Mouse (Mus musculus) urinary bladder, adult 18-20 months (tissue): ENCODE measurements around the gene AL732309.1.
"Not testable (repeated sequence)": the region's sequence is repeated elsewhere in the genome, so short reads cannot be mapped to it uniquely, and the experiment has no call there.

ENCODE experiments used
- DNase-seq, 2 experiments: peaks; one replicate each; pipeline ENCODE4 v3.0.0; 2022; ENCODE audit warnings: low spot score in 2 of 2, mixed read lengths in 2 of 2

The AL732309.1 gene

DNA sequence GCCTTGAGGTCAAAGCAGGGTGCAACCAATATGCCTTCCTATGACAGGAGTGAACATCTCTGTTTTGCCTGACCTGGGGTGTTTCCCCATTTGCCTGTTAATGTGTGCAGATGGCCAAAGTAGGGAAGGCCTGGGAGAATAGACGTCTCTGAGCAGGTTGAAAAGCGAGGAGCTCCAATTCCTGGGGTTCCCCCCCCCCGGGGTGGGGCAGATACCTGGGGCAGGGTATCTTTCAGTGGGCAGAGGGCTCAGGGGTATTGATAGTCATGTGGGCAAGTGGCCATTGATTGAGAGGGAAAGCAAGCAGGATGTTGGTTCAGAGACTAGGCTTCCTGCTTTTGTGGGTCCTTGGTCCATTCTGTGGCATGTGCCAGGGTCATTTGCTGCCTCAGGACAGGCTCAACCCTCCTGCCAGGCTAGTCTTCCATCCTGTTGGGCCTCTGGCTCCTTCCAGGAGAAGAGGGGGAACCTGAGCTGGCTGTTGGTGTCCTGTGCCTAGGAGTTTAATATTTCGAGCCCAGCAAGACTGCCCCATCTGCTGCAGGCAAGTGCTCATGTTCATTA is 21.2 kb upstream of the AL732309.1 start:
- no peak for DNase-seq

DNA sequence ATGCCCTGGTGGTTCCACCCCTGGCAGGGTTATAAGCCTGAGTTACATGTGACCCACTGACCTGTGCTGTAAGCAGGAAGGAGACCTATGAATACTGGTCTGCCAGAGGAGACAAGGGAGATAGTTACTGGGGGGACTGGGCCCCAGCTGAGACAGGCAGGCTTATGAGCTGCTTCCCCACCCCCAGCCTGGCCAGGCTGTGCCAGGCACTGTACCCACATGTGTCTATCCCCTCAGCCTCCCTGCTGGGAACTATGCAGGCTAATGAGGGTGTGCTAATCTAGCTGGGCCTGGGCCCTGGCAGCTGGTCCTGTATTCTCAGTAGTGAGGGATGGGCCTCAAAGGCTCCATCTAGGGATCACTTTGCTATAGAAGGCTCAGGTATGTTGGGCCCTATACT is 20.6 kb upstream of the AL732309.1 start:
- no peak for DNase-seq

GRCm38 (mm10) chr2:25266720-25267119 is 20.1 kb upstream of the AL732309.1 start:
- no peak for DNase-seq

DNA sequence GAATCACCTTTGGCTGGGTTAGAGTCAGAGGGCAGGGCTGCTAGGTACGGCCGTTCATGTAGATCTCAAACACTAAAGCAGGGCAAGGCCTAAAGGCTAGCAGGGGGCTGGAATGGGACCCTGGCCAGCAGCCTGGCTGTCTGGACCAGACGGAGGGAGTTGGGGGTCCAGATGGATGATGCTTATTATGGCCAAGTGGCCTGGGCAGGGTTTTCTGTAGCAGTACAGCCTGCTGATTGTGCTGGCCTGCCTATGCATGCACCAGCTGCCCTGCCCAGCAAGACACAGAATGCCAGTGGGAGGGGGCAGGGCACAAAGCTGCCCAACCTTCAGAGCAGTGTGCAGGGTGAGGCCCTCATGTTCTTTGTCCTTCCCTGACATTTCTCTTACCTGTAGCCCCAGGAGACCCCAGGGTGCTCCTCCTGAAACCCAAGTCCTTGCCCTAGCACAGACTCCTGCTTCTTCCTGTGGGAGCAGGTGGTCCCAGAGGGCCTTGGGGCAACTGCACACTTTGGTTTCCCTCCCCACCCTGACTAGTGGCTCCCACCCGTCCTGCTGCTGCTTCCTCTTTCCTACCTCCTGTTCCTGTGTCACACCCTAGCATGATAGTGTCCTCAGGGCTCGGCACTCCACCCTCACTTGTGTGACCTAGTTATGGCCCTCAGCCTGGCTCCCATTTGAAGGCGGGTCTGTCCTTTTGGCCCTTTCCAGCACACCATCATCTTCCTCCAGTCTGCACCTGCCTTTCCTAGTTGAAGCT is 19.4 kb upstream of the AL732309.1 start:
- peak in 1 of 2 experiments; percentile 57 for DNase-seq

GRCm38 (mm10) chr2:25264851-25265250 is 18.2 kb upstream of the AL732309.1 start:
- DNase-seq: no peak

- no peak for DNase-seq
Observed at GRCm38 (mm10) chr2:25264286-25264660, 17.6 kb upstream of the AL732309.1 start.

DNA sequence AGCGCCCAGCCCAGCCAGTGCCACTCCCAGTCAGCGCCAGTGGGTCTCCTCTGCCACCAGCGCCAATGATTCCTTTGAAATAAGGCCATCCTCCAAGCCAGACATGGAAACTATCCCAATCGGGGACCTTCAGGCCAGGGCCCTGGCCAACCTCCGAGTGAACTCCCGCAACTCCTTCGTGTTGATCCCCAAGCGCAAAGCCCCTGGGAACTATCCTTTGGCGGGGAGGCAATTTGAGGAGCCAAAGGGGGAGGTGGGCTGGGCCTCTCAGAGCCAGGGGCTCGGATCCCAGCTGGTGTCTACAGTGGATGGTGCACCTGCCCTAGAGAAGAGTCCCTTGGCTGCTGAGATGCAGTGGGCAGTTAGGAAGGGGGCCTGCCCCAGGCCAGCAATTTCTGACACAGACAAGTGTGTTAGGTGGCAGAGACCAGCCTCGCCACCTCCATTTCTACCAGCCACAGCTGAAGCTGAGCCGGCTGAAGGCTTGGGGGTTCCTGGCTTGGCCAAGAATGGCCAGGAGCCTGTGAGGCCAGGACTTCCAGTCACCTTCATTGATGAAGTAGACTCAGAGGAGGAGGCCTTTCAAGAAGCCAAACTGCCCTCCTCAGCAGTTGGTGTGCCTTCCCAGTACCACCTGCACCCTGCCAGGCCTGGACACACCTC is 17.1 kb upstream of the AL732309.1 start:
- no peak for DNase-seq

- no peak for DNase-seq
Observed at GRCm38 (mm10) chr2:25262795-25263622, 16.3 kb upstream of the AL732309.1 start.

GRCm38 (mm10) chr2:25262291-25262767 is 15.7 kb upstream of the AL732309.1 start, which contains the start of gene Tprn:
TSS of gene Tprn (plus strand) at chr2:25262618.
- peak; percentile 86 to 91 for DNase-seq

GRCm38 (mm10) chr2:25261870-25262269 is 15.2 kb upstream of the AL732309.1 start:
- DNase-seq: no peak

GRCm38 (mm10) chr2:25258887-25259286 is 12.2 kb upstream of the AL732309.1 start:
- no peak for DNase-seq

- DNase-seq: not testable (repeated sequence)
Observed at GRCm38 (mm10) chr2:25257250-25257649, 10.6 kb upstream of the AL732309.1 start.

GRCm38 (mm10) chr2:25256443-25257109 is 9.9 kb upstream of the AL732309.1 start:
- not testable (repeated sequence) for DNase-seq

DNA sequence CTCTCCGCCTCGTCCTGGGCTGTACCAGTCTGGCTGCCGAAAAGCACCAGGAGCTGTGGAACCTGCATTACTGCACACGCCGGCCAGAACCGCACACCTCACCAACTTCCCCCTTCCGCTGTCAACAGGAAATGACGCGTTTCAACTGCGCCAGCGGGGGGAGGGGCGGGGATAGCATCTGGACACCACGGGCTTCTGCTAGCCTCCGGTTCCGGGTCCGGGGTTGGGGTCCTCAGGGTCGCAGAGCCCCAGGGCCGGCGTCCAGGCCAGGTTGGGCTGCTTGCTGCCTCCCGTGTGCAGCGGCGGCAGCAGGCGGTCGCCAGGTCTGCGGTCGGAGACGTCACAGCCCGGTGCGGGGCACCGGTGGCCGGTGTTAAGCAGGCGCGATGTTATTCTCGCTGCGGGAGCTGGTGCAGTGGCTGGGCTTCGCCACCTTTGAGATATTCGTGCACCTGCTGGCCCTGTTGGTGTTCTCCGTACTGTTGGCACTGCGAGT is 8.7 kb upstream of the AL732309.1 start, which contains the start of gene Tmem203:
Gene Tmem203, plus strand, starts transcription at position 156 of the 496 bp plus-strand sequence.
- peak; percentile 77 to 86 for DNase-seq

- DNase-seq: no peak
Observed at GRCm38 (mm10) chr2:25252331-25252730, 5.7 kb upstream of the AL732309.1 start.

DNA sequence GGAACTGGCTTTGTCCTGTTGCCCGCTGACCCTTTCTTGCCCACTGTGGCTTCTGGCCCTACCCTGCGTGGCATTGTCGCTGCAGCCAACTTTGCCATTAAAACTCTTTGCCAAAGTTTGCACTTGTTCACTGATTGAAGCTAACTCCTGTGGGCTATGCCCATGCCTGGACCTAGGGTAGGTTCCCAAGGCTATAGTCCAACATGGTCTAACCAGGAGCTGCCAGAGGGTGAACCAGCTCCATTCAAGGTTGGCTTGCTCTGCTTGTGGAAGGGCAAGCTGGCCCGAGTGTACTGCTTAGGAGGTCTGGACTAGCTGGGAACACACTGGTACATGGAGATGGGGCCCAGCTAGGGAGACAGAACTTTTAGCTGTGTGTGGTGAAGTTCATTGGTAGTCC is 2.5 kb downstream of the AL732309.1 start:
- no peak for DNase-seq

DNA sequence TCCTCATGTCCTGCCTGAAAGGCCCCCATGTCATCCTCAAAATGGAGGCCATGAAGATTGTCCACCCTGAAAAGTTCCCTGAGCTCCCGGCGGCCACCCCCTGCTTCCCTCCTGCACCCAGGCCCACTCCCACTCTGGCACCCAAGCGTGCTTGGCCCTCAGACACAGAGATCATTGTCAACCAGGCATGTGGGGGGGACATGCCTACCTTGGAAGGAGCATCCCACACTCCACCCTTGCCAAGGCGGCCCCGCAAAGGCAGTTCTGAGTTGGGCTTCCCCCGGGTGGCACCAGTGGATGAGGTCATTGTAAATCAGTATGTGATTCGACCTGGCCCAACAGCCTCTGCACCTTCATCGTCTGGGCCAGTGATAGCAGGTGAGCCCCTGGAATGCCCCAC is 3.3 kb downstream of the AL732309.1 start:
- no peak for DNase-seq

- DNase-seq: no peak
Observed at GRCm38 (mm10) chr2:25242101-25242506, 4.6 kb downstream of the AL732309.1 start, which contains the start of the genes Rnf208 and Cysrt1. TSS of gene Rnf208 (plus strand) at chr2:25242255. TSS of gene Cysrt1 (minus strand) at chr2:25242452.

GRCm38 (mm10) chr2:25241438-25241775 is 5.3 kb downstream of the AL732309.1 start:
- DNase-seq: no peak

DNA sequence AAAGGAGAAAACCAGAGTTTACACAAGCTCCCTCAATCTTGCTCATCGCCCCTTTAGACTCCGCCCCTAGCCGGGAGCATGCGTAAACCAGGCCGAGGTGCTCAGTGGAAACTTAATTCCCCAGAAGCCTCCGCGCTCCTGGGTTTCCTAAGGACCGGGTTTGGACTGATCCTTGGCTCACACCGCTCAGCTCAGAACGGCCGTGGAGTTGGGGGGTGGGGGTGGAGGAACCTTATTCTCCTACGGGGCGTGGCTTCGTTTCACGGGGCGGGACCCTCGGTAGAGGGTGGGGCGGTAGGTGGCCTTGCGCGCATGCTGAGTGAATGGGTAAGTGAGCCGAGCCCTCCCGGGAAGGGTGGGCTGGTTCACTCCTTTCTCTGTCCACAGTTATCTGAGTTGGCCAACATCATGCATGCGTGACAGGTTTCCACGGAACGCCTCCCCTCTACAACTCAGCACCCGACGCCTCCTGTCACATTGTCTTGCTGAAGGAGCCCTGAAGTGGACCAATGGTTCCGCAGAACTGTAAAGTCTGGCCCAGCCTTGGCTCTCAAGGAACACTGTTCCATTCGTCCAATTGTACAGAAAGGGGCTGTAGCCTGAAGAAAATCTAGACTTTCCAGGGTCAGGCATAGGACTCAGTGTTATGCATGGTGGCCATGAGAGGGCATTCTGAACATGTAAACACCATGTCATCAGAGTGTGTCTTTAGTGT is 5.8 kb downstream of the AL732309.1 start:
- peak in 1 of 2 experiments; percentile 59 for DNase-seq
